ENCODE assay signal across 15 mouse cellular contexts in genomic region chr11:108057138-108057537, GRCm38 (mm10).
"Had no signal": no experiment of that assay in that cellular context is flagged by ENCODE, and none has a peak within 500 bp of the region (broad histone marks: within the 10 kb centered on the region; RNA-seq: fewer than 3 reads in every experiment).

No protein-coding gene starts in this region.

- DNase-seq: kidney, adult 18-20 months; kidney, adult 9 months; kidney, postnatal 14 days; kidney, postnatal 4 days; left cerebral cortex, postnatal 4 days; liver, postnatal 0 days; lung, embryonic 14.5 days; retina, postnatal 1 day; right cerebral cortex, postnatal 4 days; thymus, adult 2 months; thymus, postnatal 14 days; thymus, postnatal 4 days had no signal

- ATAC-seq: intestine, embryonic 16.5 days; liver, postnatal 0 days; lung, postnatal 0 days; midbrain, embryonic 15.5 days had no signal
